Mouse (Mus musculus): ENCODE measurements around the gene Ttll10. TPM values are rescaled to one million over a fixed set of nuclear protein-coding genes. Genes with fewer than 3 reads are reported as not detected.
A peak's percentile ranks its signal among the peaks of the same experiment; 100 is the strongest.

Gene Ttll10
- total and polyA plus RNA-seq, 2 experiments from 2014 or later = 1.9 TPM; not detected in 1

DNA sequence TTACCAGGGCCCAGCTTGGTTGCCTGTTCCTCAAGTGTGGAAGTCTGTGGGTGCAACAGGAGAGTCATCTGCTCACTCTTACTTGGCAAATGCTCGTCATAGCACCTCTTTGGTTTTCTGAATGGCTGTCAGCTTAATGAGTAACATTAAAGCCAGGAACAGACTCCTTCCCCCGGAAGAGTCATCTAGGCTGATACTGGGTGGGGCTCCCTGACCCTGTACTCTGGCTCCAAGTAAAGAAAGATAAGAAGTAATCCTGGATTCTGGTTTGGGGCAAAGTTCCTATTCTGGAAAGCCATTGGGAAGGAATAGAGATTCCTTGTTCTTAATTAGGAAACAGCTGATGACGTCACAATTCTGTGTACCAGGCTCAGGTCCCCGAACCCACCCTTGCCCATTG, 5.1 kb downstream of the Ttll10 start:
- Histone ChIP-seq H3K4me3 (ENCODE audit: low read depth, low read length) (no peak overlapping the region), H3K27ac (ENCODE audit: low read depth, low read length) (no peak overlapping the region), H3K27me3 (ENCODE audit: insufficient read depth, low read length) (no peaks in the 10 kb centered on the region), H3K9ac (replicated peaks; ENCODE audit: low read length, poor library complexity, severe bottlenecking) (no peak overlapping the region), H3K4me1 (ENCODE audit: insufficient read depth, low read length) (no peaks in the 10 kb centered on the region), H3K9me3 (ENCODE audit: low read length) (no peaks in the 10 kb centered on the region), H3K36me3 (ENCODE audit: insufficient read depth, low read length) (no peaks in the 10 kb centered on the region), H3K4me2 (ENCODE audit: low read depth, low read length, poor library complexity, severe bottlenecking) (no peak overlapping the region)
- 88% methylated on average over 4 of the region's 4 CpGs for WGBS
- no peak for ATAC-seq (ENCODE audit: low FRiP score)
- TF ChIP-seq CTCF (IDR thresholded peaks at IDR 0.05) = no peak
- no peak for DNase-seq (ENCODE audit: low spot score)

DNA sequence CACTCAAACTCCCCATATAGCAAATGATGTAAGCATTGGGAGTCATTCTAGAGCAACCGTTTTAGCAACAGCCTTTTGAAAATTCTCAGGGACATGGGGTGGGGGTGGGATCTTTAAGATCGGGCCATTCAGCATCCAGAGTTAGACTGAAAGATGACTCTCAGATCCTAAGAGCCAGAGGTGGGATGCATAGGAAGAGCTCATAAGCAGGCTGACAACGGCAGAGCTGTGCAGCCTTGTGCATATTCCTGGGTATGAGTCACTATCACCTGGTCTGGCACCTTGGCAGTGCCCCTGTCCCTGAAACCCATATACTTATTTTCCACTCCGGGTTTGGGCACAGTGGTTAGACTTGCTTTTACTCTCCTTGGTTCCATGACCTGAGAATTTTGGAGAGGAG, 6.1 kb downstream of the Ttll10 start:
- Histone ChIP-seq H3K4me3 (ENCODE audit: low read depth, low read length) (no peak overlapping the region), H3K4me1 (ENCODE audit: insufficient read depth, low read length) (no peaks in the 10 kb centered on the region), H3K36me3 (ENCODE audit: insufficient read depth, low read length) (no peaks in the 10 kb centered on the region), H3K9me3 (ENCODE audit: low read length) (no peaks in the 10 kb centered on the region), H3K27ac (ENCODE audit: low read depth, low read length) (no peak overlapping the region), H3K4me2 (ENCODE audit: low read depth, low read length, poor library complexity, severe bottlenecking) (no peak overlapping the region), H3K9ac (replicated peaks; ENCODE audit: low read length, poor library complexity, severe bottlenecking) (no peak overlapping the region), H3K27me3 (ENCODE audit: insufficient read depth, low read length) (no peaks in the 10 kb centered on the region)
- 81% methylated on average over 4 of the region's 4 CpGs for WGBS
- TF ChIP-seq CTCF (IDR thresholded peaks at IDR 0.05) = no peak
- ATAC-seq (ENCODE audit: low FRiP score) = no peak
- DNase-seq (ENCODE audit: low spot score) = no peak

DNA sequence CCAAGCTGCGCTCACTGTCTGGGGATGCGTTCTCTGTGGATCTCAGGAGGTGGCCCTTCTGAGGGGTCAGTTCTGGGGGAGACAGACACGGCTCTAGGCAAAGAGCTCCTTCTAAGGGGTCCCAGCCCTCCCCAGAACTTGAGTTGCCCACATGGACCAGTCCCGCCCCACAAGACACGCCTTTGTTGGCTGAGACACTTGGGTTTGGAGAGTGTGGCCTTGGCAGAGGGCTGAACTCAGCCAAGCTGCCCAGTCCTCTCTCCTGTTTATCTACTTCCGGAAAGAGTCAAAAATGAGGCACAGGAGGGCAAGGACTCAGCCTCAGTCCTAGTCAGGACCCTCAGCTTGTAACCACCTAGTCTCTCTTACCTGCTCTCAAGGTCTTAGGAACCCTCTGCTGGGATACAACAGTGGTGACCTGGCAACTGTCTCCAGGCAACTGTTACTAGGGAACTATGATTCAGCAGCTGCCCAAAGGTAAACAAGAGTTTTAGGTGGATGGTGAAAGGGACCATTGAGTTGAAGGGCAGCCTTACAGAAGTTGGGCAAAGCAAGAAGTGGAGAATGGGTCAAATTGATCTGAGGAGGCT, 8.7 kb downstream of the Ttll10 start:
- 68% methylated on average over 6 of the region's 6 CpGs for WGBS
- no peak overlapping the region for H3K27ac ChIP-seq (ENCODE audit: low read depth, low read length)
- ATAC-seq (ENCODE audit: low FRiP score) = no peak
- no peak overlapping the region for H3K4me3 ChIP-seq (ENCODE audit: low read depth, low read length)
- no peak for TF ChIP-seq CTCF (IDR thresholded peaks at IDR 0.05)
- H3K9me3 ChIP-seq (ENCODE audit: low read length) = no peaks in the 10 kb centered on the region
- no peak overlapping the region for H3K9ac ChIP-seq (replicated peaks; ENCODE audit: low read length, poor library complexity, severe bottlenecking)
- no peak overlapping the region for H3K4me2 ChIP-seq (ENCODE audit: low read depth, low read length, poor library complexity, severe bottlenecking)
- no peaks in the 10 kb centered on the region for H3K36me3 ChIP-seq (ENCODE audit: insufficient read depth, low read length)
- no peak for DNase-seq (ENCODE audit: low spot score)
- H3K27me3 ChIP-seq (ENCODE audit: insufficient read depth, low read length) = no peaks in the 10 kb centered on the region
- H3K4me1 ChIP-seq (ENCODE audit: insufficient read depth, low read length) = no peaks in the 10 kb centered on the region

DNA sequence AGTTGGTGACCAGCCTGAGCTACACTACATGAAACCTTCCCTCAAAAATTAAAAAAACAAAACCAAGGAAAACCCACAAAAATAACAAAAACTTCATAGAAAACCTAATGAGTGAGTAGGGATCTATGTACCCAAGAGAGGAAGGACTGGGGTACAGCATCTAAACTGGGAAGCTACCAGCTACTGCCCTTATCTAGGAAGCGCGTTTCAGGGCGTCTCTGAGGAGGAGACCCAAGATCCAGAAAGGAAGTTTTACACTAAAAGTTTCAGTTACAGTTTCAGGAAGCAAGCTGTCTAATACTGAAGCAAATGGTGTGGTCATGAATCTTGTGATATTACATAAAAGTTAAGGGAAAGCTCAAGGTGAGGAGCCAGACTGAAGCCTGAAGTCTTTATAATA, 9.4 kb downstream of the Ttll10 start:
- ATAC-seq (ENCODE audit: low FRiP score) = no peak
- Histone ChIP-seq H3K9me3 (ENCODE audit: low read length) (no peaks in the 10 kb centered on the region), H3K9ac (replicated peaks; ENCODE audit: low read length, poor library complexity, severe bottlenecking) (no peak overlapping the region), H3K4me2 (ENCODE audit: low read depth, low read length, poor library complexity, severe bottlenecking) (no peak overlapping the region), H3K27ac (ENCODE audit: low read depth, low read length) (no peak overlapping the region), H3K36me3 (ENCODE audit: insufficient read depth, low read length) (no peaks in the 10 kb centered on the region), H3K4me1 (ENCODE audit: insufficient read depth, low read length) (no peaks in the 10 kb centered on the region), H3K27me3 (ENCODE audit: insufficient read depth, low read length) (no peaks in the 10 kb centered on the region), H3K4me3 (ENCODE audit: low read depth, low read length) (no peak overlapping the region)
- WGBS = 81% methylated on average over 3 of the region's 3 CpGs
- no peak for TF ChIP-seq CTCF (IDR thresholded peaks at IDR 0.05)
- no peak for DNase-seq (ENCODE audit: low spot score)

DNA sequence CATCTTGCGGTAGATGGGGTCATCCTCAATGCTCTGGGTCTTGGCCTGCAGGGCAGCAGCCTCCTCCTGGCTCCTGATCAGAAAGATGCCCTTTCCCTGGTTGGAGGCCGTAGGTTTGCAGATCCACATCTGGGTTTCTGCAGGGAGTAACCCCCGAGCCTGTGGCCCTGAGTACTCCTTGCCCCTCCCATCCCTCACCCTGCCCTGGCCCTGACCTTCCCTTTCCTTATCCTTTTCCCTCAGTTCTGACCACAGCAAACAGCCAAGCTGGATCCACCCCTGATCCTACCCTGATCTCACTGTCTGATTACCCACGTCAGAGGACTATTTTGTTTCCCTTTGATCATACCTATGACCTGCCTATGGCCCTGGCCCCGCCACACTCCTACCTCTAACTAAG, 14.5 kb downstream of the Ttll10 start:
- Histone ChIP-seq H3K27ac (ENCODE audit: low read depth, low read length) (no peak overlapping the region), H3K4me3 (ENCODE audit: low read depth, low read length) (no peak overlapping the region), H3K4me2 (ENCODE audit: low read depth, low read length, poor library complexity, severe bottlenecking) (no peak overlapping the region), H3K36me3 (ENCODE audit: insufficient read depth, low read length) (no peaks in the 10 kb centered on the region), H3K9me3 (ENCODE audit: low read length) (no peaks in the 10 kb centered on the region), H3K27me3 (ENCODE audit: insufficient read depth, low read length) (no peaks in the 10 kb centered on the region), H3K4me1 (ENCODE audit: insufficient read depth, low read length) (no peaks in the 10 kb centered on the region), H3K9ac (replicated peaks; ENCODE audit: low read length, poor library complexity, severe bottlenecking) (no peak overlapping the region)
- 73% methylated on average over 5 of the region's 5 CpGs for WGBS
- DNase-seq (ENCODE audit: low spot score) = no peak
- no peak for TF ChIP-seq CTCF (IDR thresholded peaks at IDR 0.05)
- ATAC-seq (ENCODE audit: low FRiP score) = no peak

DNA sequence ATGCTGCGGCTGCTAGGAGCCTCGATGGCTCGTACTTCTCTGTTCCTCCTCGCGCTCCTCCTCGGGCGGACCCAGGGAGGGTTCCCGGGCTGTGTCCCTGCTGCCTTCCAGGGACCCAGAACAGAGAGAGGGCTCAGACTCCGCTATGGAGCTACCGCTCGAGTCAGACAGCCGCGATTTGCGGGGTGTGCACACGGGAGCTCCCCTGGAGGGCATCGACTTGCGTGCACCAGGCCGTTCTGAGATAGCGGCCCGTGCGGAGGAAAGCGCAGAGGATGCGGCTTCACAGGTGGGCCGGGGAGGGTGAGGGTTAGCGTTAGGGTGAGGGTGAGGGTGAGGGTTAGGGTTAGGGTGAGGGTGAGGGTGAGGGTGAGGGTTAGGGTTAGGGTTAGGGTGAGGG, 24.3 kb downstream of the Ttll10 start:
- DNase-seq (ENCODE audit: low spot score) (no peak), ATAC-seq (ENCODE audit: low FRiP score) (no peak)
- peak overlapping the region; percentile 43 for H3K4me2 ChIP-seq (ENCODE audit: low read depth, low read length, poor library complexity, severe bottlenecking)
- H3K27ac ChIP-seq (ENCODE audit: low read depth, low read length) = no peak overlapping the region
- peak overlapping the region; percentile 19; the same call in 1 of the 2 replicates for H3K9ac ChIP-seq (replicated peaks; ENCODE audit: low read length, poor library complexity, severe bottlenecking)
- peaks cover 25% of the 10 kb centered on the region for H3K4me1 ChIP-seq (ENCODE audit: insufficient read depth, low read length)
- H3K9me3 ChIP-seq (ENCODE audit: low read length) = no peaks in the 10 kb centered on the region
- H3K4me3 ChIP-seq (ENCODE audit: low read depth, low read length) = peak overlapping the region; percentile 22
- TF ChIP-seq CTCF (IDR thresholded peaks at IDR 0.05) = no peak
- WGBS = 2% methylated on average over 25 of the region's 25 CpGs
- H3K27me3 ChIP-seq (ENCODE audit: insufficient read depth, low read length) = peaks cover 17% of the 10 kb centered on the region
- no peaks in the 10 kb centered on the region for H3K36me3 ChIP-seq (ENCODE audit: insufficient read depth, low read length)
